Mouse (Mus musculus): ENCODE results near the gene Hoxa9. TPM values are rescaled to one million over a fixed set of nuclear protein-coding genes. Genes with fewer than 3 reads are reported as not detected.
A peak's percentile ranks its signal among the peaks of the same experiment; 100 is the strongest.

Hoxa9 gene
- polyA plus RNA-seq, 1 experiment from 2014 or later, result not detected

DNA sequence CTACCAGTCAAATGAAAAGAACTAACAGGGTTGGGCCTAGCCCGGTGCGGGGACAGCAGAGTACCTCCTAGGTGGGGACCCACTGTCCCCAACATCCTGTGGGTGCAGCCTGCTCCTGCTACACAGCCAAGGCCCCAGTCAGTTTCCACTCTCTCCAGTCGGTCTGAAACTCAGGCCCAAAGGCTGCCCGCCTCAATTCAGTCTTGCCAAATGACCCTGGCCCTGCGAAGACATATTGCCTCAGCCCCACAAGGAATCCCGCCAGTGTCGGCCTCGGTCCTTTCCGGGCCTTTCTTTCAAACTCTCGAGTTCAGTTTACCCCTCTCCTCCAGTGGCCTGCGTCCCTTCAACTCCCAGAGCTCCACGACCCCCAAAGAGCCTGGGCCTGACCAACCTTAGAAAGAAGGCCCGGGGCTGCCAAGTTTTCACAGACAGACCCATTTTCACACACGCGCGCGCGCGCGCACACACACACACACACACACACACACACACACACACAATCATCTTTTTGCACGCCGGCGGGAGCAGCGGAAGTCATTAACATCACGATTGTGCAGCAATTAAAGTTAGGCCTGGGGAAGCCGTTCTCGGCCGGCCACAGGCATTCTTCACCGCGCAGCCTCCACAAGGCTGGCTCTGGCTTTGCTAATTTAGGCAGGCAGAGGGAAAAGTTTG is 30.7 kb downstream of the Hoxa9 start:
- Histone ChIP-seq H3K27me3 (peaks cover 91% of the 10 kb centered on the region), H3K9ac (no peak overlapping the region)
- no peak for ATAC-seq (ENCODE audit: insufficient number of reproducible peaks, insufficient read depth, low FRiP score, low TSS enrichment)

GRCm38 (mm10) chr6:52197271-52197670 is 33.6 kb downstream of the Hoxa9 start:
- 1% methylated on average over 10 of the region's 10 CpGs for whole genome bisulfite sequencing
- ATAC-seq (ENCODE audit: insufficient number of reproducible peaks, insufficient read depth, low FRiP score, low TSS enrichment), result no peak
- Histone ChIP-seq H3K9ac (no peak overlapping the region), H3K9me3 (no peaks in the 10 kb centered on the region), H3K4me2 (replicated peaks) (no peak overlapping the region), H3K27me3 (peaks cover 88% of the 10 kb centered on the region), H3K4me1 (no peaks in the 10 kb centered on the region), H3K4me3 (no peak overlapping the region), H3K36me3 (no peaks in the 10 kb centered on the region), H3K27ac (no peak overlapping the region)

More for the DNA sequence above, 30.7 kb downstream of the Hoxa9 start:
- H3K36me3 ChIP-seq, result no peaks in the 10 kb centered on the region
- no peaks in the 10 kb centered on the region for H3K9me3 ChIP-seq
- H3K4me1 ChIP-seq, result 0 out of 2 replicates have a peak, but pooled peaks cover 9% of the 10 kb centered on the region
- whole genome bisulfite sequencing, result 2% methylated on average over 30 of the region's 30 CpGs
- no peak overlapping the region for H3K4me3 ChIP-seq
- H3K27ac ChIP-seq, result no peak overlapping the region
- no peak overlapping the region for H3K4me2 ChIP-seq (replicated peaks)

- Histone ChIP-seq H3K36me3 (no peaks in the 10 kb centered on the region), H3K4me1 (peaks cover 4% of the 10 kb centered on the region; the same call in 1 of the 2 replicates), H3K4me2 (replicated peaks) (no peak overlapping the region), H3K27ac (no peak overlapping the region), H3K9ac (no peak overlapping the region), H3K4me3 (no peak overlapping the region), H3K27me3 (peaks cover 92% of the 10 kb centered on the region), H3K9me3 (no peaks in the 10 kb centered on the region)
- no peak for ATAC-seq (ENCODE audit: insufficient number of reproducible peaks, insufficient read depth, low FRiP score, low TSS enrichment)
- WGBS, result 2% methylated on average over 9 of the region's 9 CpGs
Observed at GRCm38 (mm10) chr6:52196811-52197210, 34.1 kb downstream of the Hoxa9 start.

DNA sequence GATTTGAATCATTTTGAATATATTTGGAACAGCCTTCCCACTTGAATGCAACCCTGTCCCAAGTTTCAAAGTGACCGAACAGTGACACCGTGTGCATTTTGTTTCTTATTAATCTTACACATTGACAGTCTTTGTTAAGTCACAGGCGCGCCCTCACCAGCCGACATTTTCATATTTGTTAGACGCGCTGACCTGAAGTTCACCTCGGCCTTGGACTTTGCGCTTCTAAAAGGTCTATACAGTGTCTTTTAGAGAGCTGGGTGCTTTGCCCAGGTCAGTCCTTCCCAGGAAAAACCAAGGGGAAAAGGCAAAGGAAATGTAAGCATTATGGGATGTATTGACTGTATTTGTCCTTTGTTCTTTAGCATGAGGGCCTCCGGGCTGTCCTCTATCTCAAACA is 36.2 kb downstream of the Hoxa9 start:
- WGBS, result 2% methylated on average over 10 of the region's 10 CpGs
- H3K4me3 ChIP-seq, result no peak overlapping the region
- H3K36me3 ChIP-seq, result no peaks in the 10 kb centered on the region
- H3K27me3 ChIP-seq, result peaks cover 95% of the 10 kb centered on the region
- peaks cover 9% of the 10 kb centered on the region; the same call in 1 of the 2 replicates for H3K4me1 ChIP-seq
- H3K9ac ChIP-seq, result no peak overlapping the region
- no peak for ATAC-seq (ENCODE audit: insufficient number of reproducible peaks, insufficient read depth, low FRiP score, low TSS enrichment)
- H3K27ac ChIP-seq, result no peak overlapping the region
- no peak overlapping the region for H3K4me2 ChIP-seq (replicated peaks)
- H3K9me3 ChIP-seq, result no peaks in the 10 kb centered on the region

- H3K36me3 ChIP-seq, result no peaks in the 10 kb centered on the region
- peak overlapping the region; percentile 63 for H3K4me2 ChIP-seq (replicated peaks)
- H3K9me3 ChIP-seq, result no peaks in the 10 kb centered on the region
- no peak overlapping the region for H3K27ac ChIP-seq
- H3K27me3 ChIP-seq, result peaks cover 96% of the 10 kb centered on the region
- ATAC-seq (ENCODE audit: insufficient number of reproducible peaks, insufficient read depth, low FRiP score, low TSS enrichment), result no peak
- peaks cover 9% of the 10 kb centered on the region; the same call in 1 of the 2 replicates for H3K4me1 ChIP-seq
- 1% methylated on average over 40 of the region's 55 CpGs for WGBS
- H3K4me3 ChIP-seq, result peak overlapping the region; percentile 37
- H3K9ac ChIP-seq, result no peak overlapping the region
Observed at GRCm38 (mm10) chr6:52191860-52192550, 38.9 kb downstream of the Hoxa9 start.

DNA sequence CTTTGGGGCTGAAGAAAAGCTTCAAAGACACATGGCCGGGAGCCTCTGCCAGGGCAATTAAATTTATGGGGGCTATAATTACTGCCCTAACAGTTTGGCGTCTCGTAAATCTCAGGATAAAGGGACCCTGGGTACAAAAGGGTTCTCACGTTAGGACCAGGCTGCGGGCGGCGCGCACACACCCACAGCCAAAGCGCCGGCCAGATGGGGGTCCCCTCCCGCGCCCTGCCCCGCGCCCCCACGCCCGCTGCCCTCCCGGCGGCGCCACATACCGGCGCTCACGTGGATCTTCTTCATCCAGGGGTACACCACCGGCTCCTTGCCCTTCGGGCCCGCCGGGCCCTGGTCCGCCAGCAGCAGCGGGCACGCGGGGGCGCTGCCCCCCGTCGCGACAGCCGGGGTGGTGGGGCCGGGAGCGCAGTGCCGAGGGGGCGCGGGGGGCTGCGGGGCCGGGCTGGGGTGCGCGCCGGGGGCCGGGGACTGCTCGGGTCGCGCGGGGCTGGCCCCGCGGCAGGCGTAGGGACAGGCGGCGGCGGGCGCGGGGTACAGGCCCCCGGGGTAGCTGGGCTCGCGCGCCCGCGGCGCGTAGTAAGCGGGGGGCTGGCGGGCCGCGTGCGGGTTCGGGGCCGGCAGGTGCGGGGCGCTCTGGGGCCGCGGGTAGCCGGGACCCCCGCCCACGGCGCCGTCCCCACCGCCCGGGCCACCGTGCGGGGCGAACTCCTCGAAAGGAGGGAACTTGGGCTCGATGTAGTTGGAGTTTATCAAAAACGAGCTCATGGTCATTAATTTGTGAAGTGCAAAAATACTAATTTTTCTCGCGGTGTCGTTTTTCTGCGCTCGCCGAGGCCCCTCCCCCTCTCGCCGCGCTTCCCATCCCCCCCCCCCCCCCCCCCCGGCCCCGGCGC is 39.7 kb downstream of the Hoxa9 start, which contains the start of gene Hoxa4:
TSS of gene Hoxa4 (minus strand) at position 848 of the 905 bp plus-strand sequence.
- no peak for ATAC-seq (ENCODE audit: insufficient number of reproducible peaks, insufficient read depth, low FRiP score, low TSS enrichment)
- peaks cover 9% of the 10 kb centered on the region; the same call in 1 of the 2 replicates for H3K4me1 ChIP-seq
- H3K27me3 ChIP-seq, result peaks cover 96% of the 10 kb centered on the region

GRCm38 (mm10) chr6:52190410-52190809 is 40.5 kb downstream of the Hoxa9 start:
- under 1% methylated on average over 23 of the region's 23 CpGs for WGBS

More for the DNA sequence above, 39.7 kb downstream of the Hoxa9 start, which contains the start of gene Hoxa4:
- Histone ChIP-seq H3K9ac (no peak within 1 kb of the TSS), H3K4me3 (peak within 1 kb of the TSS; percentile 37), H3K27ac (peak within 1 kb of the TSS; percentile 6; the same call in 1 of the 2 replicates), H3K4me2 (replicated peaks) (peak within 1 kb of the TSS; percentile 63), H3K36me3 (no peaks in the 10 kb centered on the region), H3K9me3 (no peaks in the 10 kb centered on the region)
- 2% methylated on average over 76 of the region's 102 CpGs for WGBS

DNA sequence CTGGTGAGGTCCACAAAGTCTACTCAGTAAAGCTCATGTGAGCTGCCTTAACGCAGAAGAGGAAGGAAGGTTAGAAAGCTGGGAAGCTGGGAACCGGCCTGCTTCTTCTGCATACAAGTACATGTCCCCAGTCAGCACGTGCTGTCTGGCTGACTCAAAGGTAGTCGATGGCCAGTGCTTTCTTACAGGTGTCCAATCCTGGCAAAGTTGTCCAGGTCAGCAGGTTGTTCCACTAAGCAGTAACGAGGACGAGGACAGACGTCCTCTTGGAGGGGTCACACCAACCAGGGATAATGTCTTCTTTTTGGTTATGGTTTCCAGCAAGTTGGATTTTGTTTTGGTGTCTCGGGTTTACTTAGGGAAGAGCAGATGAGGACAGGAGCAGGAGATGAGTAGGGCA is 41.0 kb downstream of the Hoxa9 start:
- no peak overlapping the region for H3K4me2 ChIP-seq (replicated peaks)
- peaks cover 9% of the 10 kb centered on the region; the same call in 1 of the 2 replicates for H3K4me1 ChIP-seq
- no peak overlapping the region for H3K4me3 ChIP-seq
- ATAC-seq (ENCODE audit: insufficient number of reproducible peaks, insufficient read depth, low FRiP score, low TSS enrichment), result no peak
- no peak overlapping the region for H3K27ac ChIP-seq
- no peaks in the 10 kb centered on the region for H3K9me3 ChIP-seq
- peaks cover 98% of the 10 kb centered on the region for H3K27me3 ChIP-seq
- H3K36me3 ChIP-seq, result no peaks in the 10 kb centered on the region
- WGBS, result 5% methylated on average over 8 of the region's 8 CpGs
- no peak overlapping the region for H3K9ac ChIP-seq

More at GRCm38 (mm10) chr6:52190410-52190809, 40.5 kb downstream of the Hoxa9 start:
- Histone ChIP-seq H3K36me3 (no peaks in the 10 kb centered on the region), H3K9ac (no peak overlapping the region), H3K4me1 (peaks cover 9% of the 10 kb centered on the region; the same call in 1 of the 2 replicates), H3K4me3 (no peak overlapping the region), H3K27me3 (peaks cover 97% of the 10 kb centered on the region), H3K27ac (no peak overlapping the region), H3K4me2 (replicated peaks) (no peak overlapping the region), H3K9me3 (no peaks in the 10 kb centered on the region)
- ATAC-seq (ENCODE audit: insufficient number of reproducible peaks, insufficient read depth, low FRiP score, low TSS enrichment), result no peak

GRCm38 (mm10) chr6:52189172-52189591 is 41.7 kb downstream of the Hoxa9 start:
- H3K36me3 ChIP-seq, result no peaks in the 10 kb centered on the region
- peaks cover 9% of the 10 kb centered on the region; the same call in 1 of the 2 replicates for H3K4me1 ChIP-seq
- H3K4me3 ChIP-seq, result no peak overlapping the region
- ATAC-seq (ENCODE audit: insufficient number of reproducible peaks, insufficient read depth, low FRiP score, low TSS enrichment), result no peak
- H3K27me3 ChIP-seq, result peaks cover 98% of the 10 kb centered on the region
- no peak overlapping the region for H3K9ac ChIP-seq
- WGBS, result 7% methylated on average over 5 of the region's 5 CpGs
- H3K9me3 ChIP-seq, result no peaks in the 10 kb centered on the region
- no peak overlapping the region for H3K4me2 ChIP-seq (replicated peaks)
- H3K27ac ChIP-seq, result no peak overlapping the region

DNA sequence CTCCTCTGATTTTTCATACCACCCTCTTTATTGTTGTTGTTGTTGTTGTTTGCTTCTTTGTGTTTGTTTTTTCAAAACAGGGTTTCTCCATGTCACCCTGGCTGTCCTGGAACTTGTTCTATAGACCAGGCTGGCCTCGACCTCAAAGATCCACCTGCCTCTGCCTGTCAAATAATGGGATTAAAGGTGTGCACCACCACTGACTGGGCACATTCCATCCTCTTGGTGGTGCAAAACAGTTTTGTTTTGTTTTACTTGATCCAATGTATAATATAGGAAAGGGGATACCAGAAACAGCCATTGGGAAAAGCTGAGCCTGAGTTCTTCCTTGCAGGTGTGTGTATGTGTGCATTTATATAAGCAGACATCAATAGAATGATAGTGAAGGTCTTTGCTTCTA is 44.4 kb downstream of the Hoxa9 start:
- Histone ChIP-seq H3K36me3 (no peaks in the 10 kb centered on the region), H3K4me1 (peaks cover 5% of the 10 kb centered on the region; the same call in 1 of the 2 replicates), H3K27me3 (peaks cover 100% of the 10 kb centered on the region), H3K4me2 (replicated peaks) (no peak overlapping the region), H3K4me3 (no peak overlapping the region), H3K9me3 (no peaks in the 10 kb centered on the region), H3K9ac (no peak overlapping the region), H3K27ac (no peak overlapping the region)
- no peak for ATAC-seq (ENCODE audit: insufficient number of reproducible peaks, insufficient read depth, low FRiP score, low TSS enrichment)
- WGBS, result 6% methylated on average over 1 of the region's 1 CpGs

GRCm38 (mm10) chr6:52185834-52186233 is 45.1 kb downstream of the Hoxa9 start:
- no peak overlapping the region for H3K9ac ChIP-seq
- H3K27ac ChIP-seq, result no peak overlapping the region
- no peaks in the 10 kb centered on the region for H3K4me1 ChIP-seq
- no peak overlapping the region for H3K4me2 ChIP-seq (replicated peaks)
- H3K4me3 ChIP-seq, result no peak overlapping the region
- no peaks in the 10 kb centered on the region for H3K9me3 ChIP-seq
- 10% methylated on average over 3 of the region's 3 CpGs for WGBS
- H3K27me3 ChIP-seq, result peaks cover 100% of the 10 kb centered on the region
- H3K36me3 ChIP-seq, result no peaks in the 10 kb centered on the region
- ATAC-seq (ENCODE audit: insufficient number of reproducible peaks, insufficient read depth, low FRiP score, low TSS enrichment), result no peak

All from embryonic facial prominence, embryonic 12.5 days (tissue).